9 mouse cellular contexts compared by ENCODE assay signal in genomic region chr13:47707961-47708609, GRCm38 (mm10).
DNase-seq lines count a peak whose midpoint lies in the region; ATAC-seq lines count a peak whose summit lies in the region.
"Had no signal": no experiment of that assay in that cellular context is flagged by ENCODE, and none has a peak within 500 bp of the region (broad histone marks: within the 10 kb centered on the region; RNA-seq: fewer than 3 reads in every experiment).

No protein-coding gene starts in this region.

- H3K27me3 ChIP-seq in liver, embryonic 11.5 days (replicated peaks; ENCODE audit: control insufficient read depth, insufficient read depth, low read length), result no peaks in the 10 kb centered on the region

- H3K4me2 ChIP-seq in liver, embryonic 11.5 days, result no peak overlapping the region

- WGBS in liver, embryonic 11.5 days, result 90% methylated on average over 18 of the region's 18 CpGs

- no peak for ATAC-seq in liver, embryonic 11.5 days (replicated peaks; ENCODE audit: low FRiP score)
- no peak for ATAC-seq in inflammation-experienced regulatory T-cells, adult 6 months

- no peak overlapping the region for H3K9ac ChIP-seq in liver, embryonic 11.5 days (ENCODE audit: low read depth, low read length)

- H3K4me1 ChIP-seq in liver, embryonic 11.5 days (replicated peaks; ENCODE audit: control insufficient read depth, insufficient read depth, low read length), result no peaks in the 10 kb centered on the region

- no peaks in the 10 kb centered on the region for H3K9me3 ChIP-seq in liver, embryonic 11.5 days (ENCODE audit: control insufficient read depth, low read length)

- no peak overlapping the region for H3K27ac ChIP-seq in liver, embryonic 11.5 days (ENCODE audit: low read depth, low read length)

- no peak overlapping the region for H3K4me3 ChIP-seq in liver, embryonic 11.5 days (ENCODE audit: low read depth, low read length)

- H3K36me3 ChIP-seq in liver, embryonic 11.5 days (ENCODE audit: control insufficient read depth, insufficient read depth, low read length), result no peaks in the 10 kb centered on the region

- peak; percentile 5 for DNase-seq in embryo, embryonic 10 days (ENCODE audit: low spot score)
- DNase-seq in embryo, embryonic 9.5 days (ENCODE audit: extremely low spot score), result no peak
- peak; percentile 48 to 65 for DNase-seq in cerebellum, postnatal 10 days
- DNase-seq in layer of hippocampus, adult 18-20 months (ENCODE audit: low spot score in 2 of 2), result peak; percentile 11 to 68
- DNase-seq in mesoderm, embryonic 11.5 days (ENCODE audit: low read depth, low spot score), result peak; percentile 1
- DNase-seq in Muller cell, postnatal 12 days (ENCODE audit: inconsistent ontology term), result no peak
- no peak for DNase-seq in liver, embryonic 11.5 days (ENCODE audit: low spot score)
- DNase-seq: gastrocnemius, postnatal 36 days had no signal

Comparison
In these comparisons a context has a peak if more than half of its experiments do, and no peak if none do; other contexts are left out.
1. DNase-seq: peak in embryo, embryonic 10 days (single experiment), cerebellum, postnatal 10 days (2 of 2), layer of hippocampus, adult 18-20 months (2 of 2) and mesoderm, embryonic 11.5 days (single experiment); none in embryo, embryonic 9.5 days (single experiment), Muller cell, postnatal 12 days (single experiment) and liver, embryonic 11.5 days (single experiment).